Mouse (Mus musculus) myocyte (in vitro differentiated cells): Measurements from ENCODE around the gene H2-M10.2. TPM values are rescaled to one million over a fixed set of nuclear protein-coding genes. Genes with fewer than 3 reads are reported as not detected.

Experiments used
- H3K27me3 ChIP-seq: one replicate; pipeline ENCODE4 v1.6.1; 2011; ENCODE audit not compliant: control insufficient read depth, insufficient read depth, insufficient read length
- H3K36me3 ChIP-seq: one replicate; pipeline ENCODE4 v1.6.1; 2011; ENCODE audit not compliant: control insufficient read depth, insufficient read depth
- H3K4me2 ChIP-seq: one replicate; pipeline ENCODE4 v1.6.1; 2011; ENCODE audit warnings: low read depth, control low read depth
- H3K4me3 ChIP-seq: one replicate; pipeline ENCODE4 v1.5.1; 2011; ENCODE audit warnings: mild to moderate bottlenecking, control low read depth, moderate library complexity
- H3K79me2 ChIP-seq: one replicate; pipeline ENCODE4 v1.6.1; 2011; ENCODE audit not compliant: control insufficient read depth, insufficient read depth
- H3ac ChIP-seq: one replicate; pipeline ENCODE4 v1.6.1; 2011; ENCODE audit not compliant: control insufficient read depth, insufficient read length
- CEBPB ChIP-seq: IDR thresholded peaks from 2 replicates; pipeline ENCODE4 v1.6.1; 2011; ENCODE audit warnings: mild to moderate bottlenecking, moderate library complexity; ENCODE audit not compliant: poor library complexity, insufficient read depth, severe bottlenecking
- E2F4 ChIP-seq: IDR thresholded peaks from one replicate; pipeline ENCODE4 v1.6.1; 2011; ENCODE audit warnings: mild to moderate bottlenecking, control low read depth, moderate library complexity; ENCODE audit not compliant: insufficient read depth
- MAX ChIP-seq: IDR thresholded peaks from one replicate; pipeline ENCODE4 v1.6.1; 2011; ENCODE audit warnings: low read depth, mild to moderate bottlenecking, control low read depth
- MYOD1 ChIP-seq, 3 experiments: IDR thresholded peaks; one replicate each; pipeline ENCODE4 v1.6.1; 2011; ENCODE audit warnings: control low read depth in 2 of 3, low read depth in 2 of 3, mild to moderate bottlenecking in 2 of 3, moderate library complexity in 1 of 3; ENCODE audit not compliant: insufficient read length in 2 of 3, control insufficient read depth in 1 of 3
- MYOG ChIP-seq, 3 experiments: IDR thresholded peaks; one replicate each; pipeline ENCODE4 v1.6.1; 2011; ENCODE audit warnings: control low read depth in 2 of 3, low read depth in 2 of 3, mild to moderate bottlenecking in 2 of 3; ENCODE audit not compliant: insufficient read length in 2 of 3, control insufficient read depth in 1 of 3, insufficient read depth in 1 of 3
- POLR2A ChIP-seq: IDR thresholded peaks from one replicate; pipeline ENCODE4 v1.6.1; 2011; ENCODE audit warnings: low read depth, mild to moderate bottlenecking, control low read depth, moderate library complexity; ENCODE audit not compliant: insufficient read length
- POLR2AphosphoS2 ChIP-seq: IDR thresholded peaks from one replicate; pipeline ENCODE4 v1.6.1; 2011; ENCODE audit warnings: low read depth, control low read depth; ENCODE audit not compliant: insufficient read length
- REST ChIP-seq: IDR thresholded peaks from one replicate; pipeline ENCODE4 v1.6.1; 2011; ENCODE audit warnings: mild to moderate bottlenecking, control low read depth, moderate library complexity; ENCODE audit not compliant: insufficient read depth, insufficient read length
- SRF ChIP-seq: IDR thresholded peaks from one replicate; pipeline ENCODE4 v1.6.1; 2011; ENCODE audit warnings: low read depth; ENCODE audit not compliant: control insufficient read depth, insufficient read length
- TCF12 ChIP-seq: IDR thresholded peaks from one replicate; pipeline ENCODE4 v1.6.1; 2011; ENCODE audit warnings: mild to moderate bottlenecking, control low read depth; ENCODE audit not compliant: poor library complexity, insufficient read depth, severe bottlenecking
- TCF3 ChIP-seq: IDR thresholded peaks from one replicate; pipeline ENCODE4 v1.6.1; 2011; ENCODE audit warnings: low read depth, control low read depth; ENCODE audit not compliant: insufficient read length
- USF1 ChIP-seq: IDR thresholded peaks from one replicate; pipeline ENCODE4 v1.6.1; 2011; ENCODE audit warnings: low read depth, mild to moderate bottlenecking, control low read depth, moderate library complexity
- polyA plus RNA-seq: library from polyadenylated mRNA; unstranded; fragments of >200 nt; fragmentation: generic; extraction: Trizol; gene quantifications from one replicate; pipeline ENCODE4 v1.2.1, GENCODE M21; 2012; ENCODE audit warnings: missing spikeins

The H2-M10.2 gene
- polyA plus RNA-seq, 1 experiment: not detected

GRCm38 (mm10) chr17:36261511-36262166, 24.7 kb downstream of the H2-M10.2 start:
- Histone ChIP-seq H3K27me3 (no peaks in the 10 kb centered on the region), H3K79me2 (no peaks in the 10 kb centered on the region), H3K36me3 (peaks cover 6% of the 10 kb centered on the region), H3K4me2 (no peak overlapping the region), H3ac (no peak overlapping the region), H3K4me3 (no peak overlapping the region)
- TF ChIP-seq POLR2A (no peak), SRF (no peak), E2F4 (no peak), TCF12 (no peak), POLR2AphosphoS2 (no peak), REST (no peak), MYOD1 (IDR thresholded peaks at IDR 0.05; ENCODE audit: control insufficient read depth in 1 of 3, insufficient read length in 2 of 3, low read depth in 2 of 3) (no peak)

GRCm38 (mm10) chr17:36257969-36258368, 28.3 kb downstream of the H2-M10.2 start, which contains the start of gene Rpp21:
TSS of gene Rpp21 (minus strand) at chr17:36258069.
- peak within 1 kb of the TSS; percentile 25 for H3ac ChIP-seq
- no peaks in the 10 kb centered on the region for H3K36me3 ChIP-seq
- H3K79me2 ChIP-seq: no peaks in the 10 kb centered on the region
- TF ChIP-seq MYOD1 (IDR thresholded peaks at IDR 0.05; ENCODE audit: control insufficient read depth in 1 of 3, insufficient read length in 2 of 3, low read depth in 2 of 3) (no peak), REST (no peak), POLR2AphosphoS2 (no peak), USF1 (no peak), SRF (no peak), MYOG (IDR thresholded peaks at IDR 0.05; ENCODE audit: control insufficient read depth in 1 of 3, insufficient read depth in 1 of 3, insufficient read length in 2 of 3, low read depth in 2 of 3) (no peak), POLR2A (no peak), TCF12 (no peak), CEBPB (no peak), MAX (no peak), E2F4 (no peak), TCF3 (no peak)
- peak within 1 kb of the TSS; percentile 69 for H3K4me2 ChIP-seq
- no peaks in the 10 kb centered on the region for H3K27me3 ChIP-seq
- H3K4me3 ChIP-seq: peak within 1 kb of the TSS; percentile 46

- Histone ChIP-seq H3K4me2 (peak overlapping the region; percentile 69), H3K36me3 (no peaks in the 10 kb centered on the region), H3K4me3 (peak overlapping the region; percentile 46), H3K79me2 (no peaks in the 10 kb centered on the region), H3K27me3 (no peaks in the 10 kb centered on the region), H3ac (peak overlapping the region; percentile 25)
- TF ChIP-seq MAX (no peak), USF1 (no peak), MYOD1 (IDR thresholded peaks at IDR 0.05; ENCODE audit: control insufficient read depth in 1 of 3, insufficient read length in 2 of 3, low read depth in 2 of 3) (no peak), TCF3 (no peak), SRF (no peak), E2F4 (no peak), POLR2AphosphoS2 (peak; percentile 86), POLR2A (peak; percentile 57), TCF12 (no peak), CEBPB (no peak), REST (no peak), MYOG (IDR thresholded peaks at IDR 0.05; ENCODE audit: control insufficient read depth in 1 of 3, insufficient read depth in 1 of 3, insufficient read length in 2 of 3, low read depth in 2 of 3) (no peak)
These were observed 28.9 kb downstream of the H2-M10.2 start for GRCm38 (mm10) chr17:36257241-36257947.

- Histone ChIP-seq H3K27me3 (peaks cover 5% of the 10 kb centered on the region), H3ac (no peak overlapping the region), H3K4me2 (no peak overlapping the region), H3K79me2 (no peaks in the 10 kb centered on the region), H3K36me3 (no peaks in the 10 kb centered on the region), H3K4me3 (no peak overlapping the region)
- TF ChIP-seq USF1: no peak
- no peak for TF ChIP-seq TCF3
- TF ChIP-seq TCF12: no peak
- TF ChIP-seq MYOD1 (IDR thresholded peaks at IDR 0.05; ENCODE audit: control insufficient read depth in 1 of 3, insufficient read length in 2 of 3, low read depth in 2 of 3): no peak
- no peak for TF ChIP-seq MAX
- no peak for TF ChIP-seq POLR2AphosphoS2
- TF ChIP-seq REST: no peak
- no peak for TF ChIP-seq MYOG (IDR thresholded peaks at IDR 0.05; ENCODE audit: control insufficient read depth in 1 of 3, insufficient read depth in 1 of 3, insufficient read length in 2 of 3, low read depth in 2 of 3)
- no peak for TF ChIP-seq CEBPB
- no peak for TF ChIP-seq E2F4
- TF ChIP-seq SRF: no peak
- TF ChIP-seq POLR2A: no peak
These were observed 33.1 kb downstream of the H2-M10.2 start for GRCm38 (mm10) chr17:36253087-36253600.
